Mouse (Mus musculus): ENCODE measurements around the gene C1qtnf6. TPM values are rescaled to one million over a fixed set of nuclear protein-coding genes. Genes with fewer than 3 reads are reported as not detected.

C1qtnf6 gene
- total and polyA plus RNA-seq, 3 experiments = 0.15 to 1.3 TPM; not detected in 1

DNA sequence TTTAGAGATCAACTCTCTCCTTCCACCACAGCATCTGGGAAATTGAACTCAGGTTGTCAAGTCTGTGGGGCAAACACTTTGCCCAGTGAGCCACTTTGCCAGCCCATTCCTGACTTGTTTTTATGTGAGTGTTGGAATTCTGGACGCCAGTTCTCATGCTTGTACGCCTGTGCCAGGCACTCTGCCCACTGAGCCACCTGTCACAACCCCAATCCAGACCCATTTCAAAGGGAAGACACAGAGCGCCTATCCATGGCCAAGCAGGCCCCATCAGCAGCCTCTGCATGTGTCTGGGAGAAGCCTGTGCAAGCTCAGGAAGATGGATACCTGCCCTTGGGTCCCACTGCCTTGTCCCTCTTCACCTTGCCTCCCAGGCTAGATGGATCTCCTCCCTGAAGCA is 39.9 kb downstream of the C1qtnf6 start:
- DNase-seq (ENCODE audit: low read depth, low spot score) = no peak
- Histone ChIP-seq H3K4me1 (ENCODE audit: control insufficient read depth in 1 of 2, insufficient read depth in 2 of 2, low read length in 2 of 2) (no peaks in the 10 kb centered on the region), H3K27me3 (ENCODE audit: control insufficient read depth in 1 of 2, insufficient read depth in 2 of 2, low read length in 2 of 2) (peaks cover 13 to 14% of the 10 kb centered on the region in 2 experiments)

DNA sequence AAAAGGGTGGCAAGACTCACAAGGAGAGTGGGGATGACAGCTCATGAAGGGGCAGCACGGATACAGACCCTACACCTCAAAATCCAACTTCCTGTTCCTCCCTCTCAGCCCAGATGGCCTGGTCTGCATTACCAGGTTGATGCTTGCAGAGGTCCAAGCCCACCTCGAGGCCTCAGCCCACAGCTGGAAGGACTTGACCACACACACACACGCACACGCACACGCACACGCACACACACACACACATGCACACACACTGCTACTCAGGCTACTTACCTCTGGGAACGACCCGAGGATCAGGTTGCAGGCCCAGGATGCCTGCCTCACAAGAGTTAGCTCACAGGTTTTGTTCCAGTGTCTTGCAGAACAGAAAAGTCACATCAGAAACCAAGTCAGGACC is 41.3 kb downstream of the C1qtnf6 start:
- peaks cover 16 to 19% of the 10 kb centered on the region in 2 experiments for H3K27me3 ChIP-seq (ENCODE audit: control insufficient read depth in 1 of 2, insufficient read depth in 2 of 2, low read length in 2 of 2)
- no peak overlapping the region for H3K9ac ChIP-seq (ENCODE audit: control insufficient read depth, low read depth, low read length, poor library complexity, severe bottlenecking)
- H3K4me1 ChIP-seq (ENCODE audit: control insufficient read depth in 1 of 2, insufficient read depth in 2 of 2, low read length in 2 of 2) = no peaks in the 10 kb centered on the region
- no peak overlapping the region for H3K27ac ChIP-seq (ENCODE audit: control insufficient read depth, low read depth, low read length)
- H3K4me3 ChIP-seq (ENCODE audit: control insufficient read depth in 1 of 2, insufficient read depth in 1 of 2, low read depth in 2 of 2, low read length in 2 of 2) = no peak overlapping the region
- no peak for DNase-seq (ENCODE audit: low read depth, low spot score)
- no peaks in the 10 kb centered on the region for H3K36me3 ChIP-seq (ENCODE audit: control insufficient read depth in 1 of 2, insufficient read depth in 2 of 2, low read length in 2 of 2)
- no peaks in the 10 kb centered on the region for H3K9me3 ChIP-seq (replicated peaks; ENCODE audit: insufficient read depth, low read length)
- H3K79me2 ChIP-seq (ENCODE audit: control insufficient read depth, insufficient read depth, low read length, poor library complexity) = no peaks in the 10 kb centered on the region
- TF ChIP-seq NRF1 (IDR thresholded peaks at IDR 0.05; ENCODE audit: insufficient read depth, low read depth, low read length, poor library complexity, severe bottlenecking) (no peak), TCF12 (IDR thresholded peaks at IDR 0.05; ENCODE audit: low read depth, low read length) (no peak), JUND (IDR thresholded peaks at IDR 0.05; ENCODE audit: low read depth, low read length) (no peak), NELFE (IDR thresholded peaks at IDR 0.05; ENCODE audit: low read depth, low read length) (no peak), MAZ (IDR thresholded peaks at IDR 0.05; ENCODE audit: low read depth, low read length) (no peak), SIN3A (IDR thresholded peaks at IDR 0.05; ENCODE audit: low read length) (no peak), TAL1 (IDR thresholded peaks at IDR 0.05; ENCODE audit: low read length) (no peak), POLR2AphosphoS5 (IDR thresholded peaks at IDR 0.05; ENCODE audit: borderline replicate concordance, low read depth, low read length) (no peak), ZNF384 (IDR thresholded peaks at IDR 0.05; ENCODE audit: low read depth, low read length) (no peak), MAFK (IDR thresholded peaks at IDR 0.05; ENCODE audit: borderline replicate concordance, low read depth, low read length) (no peak), UBTF (IDR thresholded peaks at IDR 0.05; ENCODE audit: borderline replicate concordance, insufficient read depth, low read depth, low read length) (no peak), RCOR1 (IDR thresholded peaks at IDR 0.05; ENCODE audit: low read depth, low read length) (no peak), E2F4 (IDR thresholded peaks at IDR 0.05; ENCODE audit: borderline replicate concordance, low read depth, low read length) (no peak), CTCF (IDR thresholded peaks at IDR 0.05 in 2 of 3, conservative IDR thresholded peaks at IDR 0.05 in 1 of 3; ENCODE audit: control insufficient read depth in 1 of 3, insufficient read depth in 1 of 3, low read depth in 2 of 3, low read length in 3 of 3, poor library complexity in 1 of 3, severe bottlenecking in 1 of 3) (no peak), USF1 (IDR thresholded peaks at IDR 0.05; ENCODE audit: low read depth, low read length) (no peak), POLR2AphosphoS2 (IDR thresholded peaks at IDR 0.05; ENCODE audit: low read length) (no peak), MEF2A (IDR thresholded peaks at IDR 0.05; ENCODE audit: extremely low read depth, insufficient replicate concordance, low read depth, low read length, poor library complexity, severe bottlenecking) (no peak), SMC3 (IDR thresholded peaks at IDR 0.05; ENCODE audit: low read depth, low read length) (no peak), TBP (IDR thresholded peaks at IDR 0.05; ENCODE audit: low read depth, low read length) (no peak)

More for the DNA sequence above, 39.9 kb downstream of the C1qtnf6 start:
- no peaks in the 10 kb centered on the region for H3K36me3 ChIP-seq (ENCODE audit: control insufficient read depth in 1 of 2, insufficient read depth in 2 of 2, low read length in 2 of 2)
- no peak overlapping the region for H3K4me3 ChIP-seq (ENCODE audit: control insufficient read depth in 1 of 2, insufficient read depth in 1 of 2, low read depth in 2 of 2, low read length in 2 of 2)
- no peak overlapping the region for H3K27ac ChIP-seq (ENCODE audit: control insufficient read depth, low read depth, low read length)
- no peak for TF ChIP-seq UBTF (IDR thresholded peaks at IDR 0.05; ENCODE audit: borderline replicate concordance, insufficient read depth, low read depth, low read length)
- no peak for TF ChIP-seq ZMIZ1 (IDR thresholded peaks at IDR 0.05; ENCODE audit: low read depth, low read length)
- no peak for TF ChIP-seq BHLHE40 (IDR thresholded peaks at IDR 0.05; ENCODE audit: borderline replicate concordance, low read depth, low read length)
- no peak for TF ChIP-seq MAX (IDR thresholded peaks at IDR 0.05; ENCODE audit: low read length)
- no peak for TF ChIP-seq RAD21 (IDR thresholded peaks at IDR 0.05; ENCODE audit: low read depth, low read length)
- TF ChIP-seq JUND (IDR thresholded peaks at IDR 0.05; ENCODE audit: low read depth, low read length) = no peak
- no peak for TF ChIP-seq MAFK (IDR thresholded peaks at IDR 0.05; ENCODE audit: borderline replicate concordance, low read depth, low read length)
- no peak overlapping the region for H3K9ac ChIP-seq (ENCODE audit: control insufficient read depth, low read depth, low read length, poor library complexity, severe bottlenecking)
- no peaks in the 10 kb centered on the region for H3K79me2 ChIP-seq (ENCODE audit: control insufficient read depth, insufficient read depth, low read length, poor library complexity)
- H3K9me3 ChIP-seq (replicated peaks; ENCODE audit: insufficient read depth, low read length) = no peaks in the 10 kb centered on the region

Data from MEL (cell line).